Mouse (Mus musculus) liver, postnatal 0 days (tissue): ENCODE measurements at regions not wholly inside any gene's neighbourhood (a gene's known extent, or its start where the extent isn't known, plus 50 kb on each side); places are given as distances from the start of the nearest gene placed in this dataset.
"Not testable (repeated sequence)": the region's sequence is repeated elsewhere in the genome, so short reads cannot be mapped to it uniquely, and the experiment has no call there.

Experiments
- CTCF ChIP-seq: sonication (generic); IDR thresholded peaks from 2 replicates; pipeline ENCODE4 v1.5.1; 2016; ENCODE audit warnings: antibody characterized with exemption, low read depth
- EP300 ChIP-seq: IDR thresholded peaks from 2 replicates; pipeline ENCODE4 v1.6.1; 2016; ENCODE audit warnings: antibody characterized with exemption, low read depth, mild to moderate bottlenecking

- not testable (repeated sequence) for TF ChIP-seq CTCF, EP300
Observed at GRCm38 (mm10) chr14:37749661-37750060, 614.6 kb upstream of the Ghitm start.
